Mouse (Mus musculus): ENCODE measurements around the gene Gm10644.

Gm10644 gene

GRCm38 (mm10) chr8:83980250-83980649 is 25.2 kb upstream of the Gm10644 start:
- no peak for DNase-seq

- DNase-seq, result no peak
Measured at GRCm38 (mm10) chr8:83978200-83978599, 23.2 kb upstream of the Gm10644 start.

- DNase-seq, result no peak
Measured at GRCm38 (mm10) chr8:83977646-83978045, 22.6 kb upstream of the Gm10644 start.

GRCm38 (mm10) chr8:83976779-83977350 is 21.9 kb upstream of the Gm10644 start:
- DNase-seq, result no peak

- DNase-seq, result no peak
Measured at GRCm38 (mm10) chr8:83976101-83976630, 21.2 kb upstream of the Gm10644 start.

- no peak for DNase-seq
Measured at GRCm38 (mm10) chr8:83974521-83974920, 19.5 kb upstream of the Gm10644 start.

- peak; percentile 73 for DNase-seq
Measured at GRCm38 (mm10) chr8:83973161-83974031, 18.4 kb upstream of the Gm10644 start.

GRCm38 (mm10) chr8:83972150-83973120 is 17.4 kb upstream of the Gm10644 start, which contains the start of gene Prkaca:
Gene Prkaca, plus strand, starts transcription at chr8:83972993.
- DNase-seq, result peak; percentile 100

GRCm38 (mm10) chr8:83971661-83972060 is 16.7 kb upstream of the Gm10644 start:
- DNase-seq, result no peak

GRCm38 (mm10) chr8:83971121-83971520 is 16.1 kb upstream of the Gm10644 start:
- DNase-seq, result no peak

GRCm38 (mm10) chr8:83967701-83968100 is 12.7 kb upstream of the Gm10644 start:
- DNase-seq, result no peak

GRCm38 (mm10) chr8:83964015-83964765 is 9.2 kb upstream of the Gm10644 start:
- DNase-seq, result no peak

GRCm38 (mm10) chr8:83956789-83957188 is 1.8 kb upstream of the Gm10644 start:
- DNase-seq, result no peak

GRCm38 (mm10) chr8:83955958-83956218 is 883 bp upstream of the Gm10644 start:
- DNase-seq, result peak; percentile 61

- DNase-seq, result no peak
Measured at GRCm38 (mm10) chr8:83954749-83955105, 278 bp downstream of the Gm10644 start.

GRCm38 (mm10) chr8:83945540-83945939 is 9.5 kb downstream of the Gm10644 start:
- no peak for DNase-seq

- DNase-seq, result no peak
Measured at GRCm38 (mm10) chr8:83942446-83942845, 12.6 kb downstream of the Gm10644 start.

- DNase-seq, result peak; percentile 17
Measured at GRCm38 (mm10) chr8:83941066-83941677, 13.8 kb downstream of the Gm10644 start.

GRCm38 (mm10) chr8:83938330-83938729 is 16.7 kb downstream of the Gm10644 start:
- peak; percentile 21 for DNase-seq

GRCm38 (mm10) chr8:83937645-83938044 is 17.4 kb downstream of the Gm10644 start:
- DNase-seq, result no peak

- no peak for DNase-seq
Measured at GRCm38 (mm10) chr8:83935435-83935834, 19.6 kb downstream of the Gm10644 start.

GRCm38 (mm10) chr8:83934994-83935393 is 20.0 kb downstream of the Gm10644 start:
- no peak for DNase-seq
